Mouse (Mus musculus): ENCODE results near the gene Fam107b.

DNA sequence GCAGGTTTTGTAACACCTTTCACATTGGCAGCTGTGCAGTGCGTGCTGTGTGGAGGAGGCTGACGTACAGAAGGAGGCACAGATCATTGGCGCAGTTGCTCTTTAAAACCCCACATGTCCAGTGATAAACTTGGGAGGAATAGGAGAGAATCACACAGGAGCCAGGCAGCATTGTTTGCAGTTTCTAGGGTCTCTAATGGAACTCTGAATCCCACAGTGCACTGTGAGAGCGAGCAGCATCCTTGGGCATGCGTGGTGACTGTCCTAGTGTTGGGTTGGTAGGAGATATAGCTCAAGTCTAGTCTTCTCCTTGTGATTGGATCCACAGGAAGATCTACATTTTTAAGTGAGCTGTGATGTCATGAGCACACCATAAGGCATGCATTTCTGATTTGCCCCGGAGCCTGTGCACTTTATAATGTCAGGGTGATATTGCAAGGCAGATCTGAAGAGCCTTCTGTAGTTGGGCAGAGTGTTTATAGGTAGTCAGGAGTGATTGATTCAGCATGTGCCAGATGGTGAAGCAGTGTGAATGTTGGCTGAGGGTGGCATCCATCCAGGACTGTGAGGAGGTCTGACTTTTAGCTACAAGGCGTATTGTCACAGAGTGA is 169.2 kb downstream of the Fam107b start:
- no peak for TF ChIP-seq CTCF (IDR thresholded peaks at IDR 0.05)
- TF ChIP-seq EP300 (IDR thresholded peaks at IDR 0.05), result no peak

Data from lung, postnatal 0 days (tissue).